Mouse (Mus musculus): Measurements from ENCODE around the gene Jun. TPM values are rescaled to one million over a fixed set of nuclear protein-coding genes. Genes with fewer than 3 reads are reported as not detected.

Jun gene
- 49.3 and 54.0 TPM in 2 replicates for polyA plus RNA-seq (2015; fragmentation: Nextera tagmentation; extraction: Ambion mirVana)

DNA sequence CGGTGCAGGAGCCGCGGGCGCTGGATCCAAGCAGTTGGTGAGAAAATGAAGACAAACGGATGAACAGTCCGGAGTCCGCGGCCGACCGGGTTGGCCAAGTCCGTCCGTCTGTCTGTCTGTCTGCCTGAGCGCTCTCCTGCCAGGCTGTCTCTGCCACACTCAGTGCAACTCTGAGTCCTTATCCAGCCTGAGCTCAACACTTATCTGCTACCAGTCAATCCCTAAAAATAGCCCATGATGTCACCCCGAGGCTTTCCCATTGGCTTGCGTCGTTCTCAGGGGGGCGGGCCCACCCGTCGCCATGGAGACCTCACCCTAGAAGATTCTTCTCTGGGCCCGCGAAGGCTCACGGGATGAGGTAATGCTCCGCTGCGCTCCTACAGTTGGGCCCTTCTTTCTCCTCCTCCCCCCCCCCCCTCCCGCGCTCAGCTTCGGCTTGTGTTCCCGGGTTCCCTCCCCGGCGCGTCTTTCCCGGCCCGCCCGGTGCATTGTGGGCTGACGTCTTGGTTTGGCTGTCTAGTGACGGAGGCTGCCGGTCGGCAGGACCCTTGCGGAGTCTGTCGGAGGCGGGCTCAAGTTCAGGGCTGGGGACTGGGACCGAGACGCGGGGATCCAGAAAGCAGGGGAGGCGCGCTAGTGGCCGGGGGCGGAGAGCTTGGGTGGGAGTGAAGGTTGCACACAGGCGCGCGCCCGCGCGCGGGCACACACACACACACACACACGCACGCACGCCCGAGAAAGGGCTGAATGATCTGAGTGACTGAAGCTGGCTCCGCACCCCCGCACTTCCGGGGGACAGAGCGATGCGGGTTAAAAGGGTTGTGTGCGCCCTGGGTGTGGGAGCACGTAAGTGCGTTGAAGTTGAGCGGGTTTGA is at the start of gene Jun:
Jun (minus strand) TSS at position 198 of the 875 bp plus-strand sequence.
- no peaks in the 10 kb centered on the region for H3K36me3 ChIP-seq (ENCODE audit: control insufficient read depth, insufficient read depth, low read length)
- H3K9ac ChIP-seq (ENCODE audit: low read depth, low read length): peak within 1 kb of the TSS; percentile 87
- H3K4me1 ChIP-seq (ENCODE audit: control insufficient read depth, insufficient read depth, low read length): peaks cover 24% of the 10 kb centered on the region
- H3K4me2 ChIP-seq (ENCODE audit: low read length): peak within 1 kb of the TSS; percentile 86
- peak within 1 kb of the TSS; percentile 95 for H3K27ac ChIP-seq (ENCODE audit: low read length)
- WGBS: under 1% methylated on average over 57 of the region's 68 CpGs
- ATAC-seq: peak; percentile 96
- no peaks in the 10 kb centered on the region for H3K9me3 ChIP-seq (replicated peaks; ENCODE audit: control insufficient read depth, low read length, poor library complexity, severe bottlenecking)
- H3K4me3 ChIP-seq (ENCODE audit: low read depth, low read length): peak within 1 kb of the TSS; percentile 77
- no peaks in the 10 kb centered on the region for H3K27me3 ChIP-seq (ENCODE audit: control insufficient read depth, insufficient read depth, low read depth, low read length)

- H3K36me3 ChIP-seq (ENCODE audit: control insufficient read depth, insufficient read depth, low read length): no peaks in the 10 kb centered on the region
- no peak overlapping the region for H3K27ac ChIP-seq (ENCODE audit: low read length)
- ATAC-seq: no peak
- peaks cover 10% of the 10 kb centered on the region for H3K4me1 ChIP-seq (ENCODE audit: control insufficient read depth, insufficient read depth, low read length)
- no peak overlapping the region for H3K4me2 ChIP-seq (ENCODE audit: low read length)
- no peak overlapping the region for H3K4me3 ChIP-seq (ENCODE audit: low read depth, low read length)
- no peaks in the 10 kb centered on the region for H3K27me3 ChIP-seq (ENCODE audit: control insufficient read depth, insufficient read depth, low read depth, low read length)
- no peaks in the 10 kb centered on the region for H3K9me3 ChIP-seq (replicated peaks; ENCODE audit: control insufficient read depth, low read length, poor library complexity, severe bottlenecking)
- WGBS: 96% methylated on average over 7 of the region's 7 CpGs
- H3K9ac ChIP-seq (ENCODE audit: low read depth, low read length): no peak overlapping the region
Measured at GRCm38 (mm10) chr4:95101684-95102083, 49.7 kb upstream of the Jun start.

- Histone ChIP-seq H3K9ac (ENCODE audit: low read depth, low read length) (no peak overlapping the region), H3K4me2 (ENCODE audit: low read length) (no peak overlapping the region), H3K9me3 (replicated peaks; ENCODE audit: control insufficient read depth, low read length, poor library complexity, severe bottlenecking) (no peaks in the 10 kb centered on the region), H3K27me3 (ENCODE audit: control insufficient read depth, insufficient read depth, low read depth, low read length) (no peaks in the 10 kb centered on the region), H3K4me1 (ENCODE audit: control insufficient read depth, insufficient read depth, low read length) (peaks cover 3% of the 10 kb centered on the region), H3K27ac (ENCODE audit: low read length) (no peak overlapping the region), H3K4me3 (ENCODE audit: low read depth, low read length) (no peak overlapping the region), H3K36me3 (ENCODE audit: control insufficient read depth, insufficient read depth, low read length) (no peaks in the 10 kb centered on the region)
- no peak for ATAC-seq
Measured at GRCm38 (mm10) chr4:95100694-95101093, 48.7 kb upstream of the Jun start.

GRCm38 (mm10) chr4:95099373-95099772 is 47.4 kb upstream of the Jun start:
- no peaks in the 10 kb centered on the region for H3K4me1 ChIP-seq (ENCODE audit: control insufficient read depth, insufficient read depth, low read length)
- no peak overlapping the region for H3K4me3 ChIP-seq (ENCODE audit: low read depth, low read length)
- no peaks in the 10 kb centered on the region for H3K9me3 ChIP-seq (replicated peaks; ENCODE audit: control insufficient read depth, low read length, poor library complexity, severe bottlenecking)
- no peak overlapping the region for H3K27ac ChIP-seq (ENCODE audit: low read length)
- H3K27me3 ChIP-seq (ENCODE audit: control insufficient read depth, insufficient read depth, low read depth, low read length): no peaks in the 10 kb centered on the region
- no peak overlapping the region for H3K9ac ChIP-seq (ENCODE audit: low read depth, low read length)
- 83% methylated on average over 7 of the region's 7 CpGs for WGBS
- no peak overlapping the region for H3K4me2 ChIP-seq (ENCODE audit: low read length)
- no peaks in the 10 kb centered on the region for H3K36me3 ChIP-seq (ENCODE audit: control insufficient read depth, insufficient read depth, low read length)
- ATAC-seq: no peak

GRCm38 (mm10) chr4:95098722-95099097 is 46.7 kb upstream of the Jun start:
- H3K9ac ChIP-seq (ENCODE audit: low read depth, low read length): no peak overlapping the region
- H3K4me1 ChIP-seq (ENCODE audit: control insufficient read depth, insufficient read depth, low read length): no peaks in the 10 kb centered on the region
- no peak overlapping the region for H3K27ac ChIP-seq (ENCODE audit: low read length)
- no peaks in the 10 kb centered on the region for H3K9me3 ChIP-seq (replicated peaks; ENCODE audit: control insufficient read depth, low read length, poor library complexity, severe bottlenecking)
- 61% methylated on average over 5 of the region's 5 CpGs for WGBS
- H3K36me3 ChIP-seq (ENCODE audit: control insufficient read depth, insufficient read depth, low read length): no peaks in the 10 kb centered on the region
- H3K4me3 ChIP-seq (ENCODE audit: low read depth, low read length): no peak overlapping the region
- no peaks in the 10 kb centered on the region for H3K27me3 ChIP-seq (ENCODE audit: control insufficient read depth, insufficient read depth, low read depth, low read length)
- no peak overlapping the region for H3K4me2 ChIP-seq (ENCODE audit: low read length)
- no peak for ATAC-seq

GRCm38 (mm10) chr4:95097942-95098721 is 46.1 kb upstream of the Jun start:
- WGBS: 62% methylated on average over 10 of the region's 10 CpGs
- H3K4me1 ChIP-seq (ENCODE audit: control insufficient read depth, insufficient read depth, low read length): no peaks in the 10 kb centered on the region

GRCm38 (mm10) chr4:95096731-95097130 is 44.7 kb upstream of the Jun start:
- no peak for ATAC-seq
- no peak overlapping the region for H3K4me2 ChIP-seq (ENCODE audit: low read length)
- H3K27me3 ChIP-seq (ENCODE audit: control insufficient read depth, insufficient read depth, low read depth, low read length): no peaks in the 10 kb centered on the region
- H3K9ac ChIP-seq (ENCODE audit: low read depth, low read length): no peak overlapping the region
- H3K4me3 ChIP-seq (ENCODE audit: low read depth, low read length): no peak overlapping the region
- no peaks in the 10 kb centered on the region for H3K9me3 ChIP-seq (replicated peaks; ENCODE audit: control insufficient read depth, low read length, poor library complexity, severe bottlenecking)
- H3K27ac ChIP-seq (ENCODE audit: low read length): no peak overlapping the region
- no peaks in the 10 kb centered on the region for H3K4me1 ChIP-seq (ENCODE audit: control insufficient read depth, insufficient read depth, low read length)
- 80% methylated on average over 2 of the region's 2 CpGs for whole genome bisulfite sequencing
- no peaks in the 10 kb centered on the region for H3K36me3 ChIP-seq (ENCODE audit: control insufficient read depth, insufficient read depth, low read length)

More at GRCm38 (mm10) chr4:95097942-95098721, 46.1 kb upstream of the Jun start:
- Histone ChIP-seq H3K4me2 (ENCODE audit: low read length) (no peak overlapping the region), H3K27ac (ENCODE audit: low read length) (no peak overlapping the region), H3K36me3 (ENCODE audit: control insufficient read depth, insufficient read depth, low read length) (no peaks in the 10 kb centered on the region), H3K4me3 (ENCODE audit: low read depth, low read length) (no peak overlapping the region), H3K27me3 (ENCODE audit: control insufficient read depth, insufficient read depth, low read depth, low read length) (no peaks in the 10 kb centered on the region), H3K9ac (ENCODE audit: low read depth, low read length) (no peak overlapping the region), H3K9me3 (replicated peaks; ENCODE audit: control insufficient read depth, low read length, poor library complexity, severe bottlenecking) (no peaks in the 10 kb centered on the region)
- 0 out of 2 replicates have a peak, but pooled peaks have one; percentile 21 for ATAC-seq

GRCm38 (mm10) chr4:95095911-95096310 is 43.9 kb upstream of the Jun start:
- H3K36me3 ChIP-seq (ENCODE audit: control insufficient read depth, insufficient read depth, low read length): no peaks in the 10 kb centered on the region
- ATAC-seq: no peak
- no peak overlapping the region for H3K4me3 ChIP-seq (ENCODE audit: low read depth, low read length)
- H3K27ac ChIP-seq (ENCODE audit: low read length): no peak overlapping the region
- no peak overlapping the region for H3K9ac ChIP-seq (ENCODE audit: low read depth, low read length)
- 93% methylated on average over 6 of the region's 6 CpGs for WGBS
- no peaks in the 10 kb centered on the region for H3K27me3 ChIP-seq (ENCODE audit: control insufficient read depth, insufficient read depth, low read depth, low read length)
- no peaks in the 10 kb centered on the region for H3K9me3 ChIP-seq (replicated peaks; ENCODE audit: control insufficient read depth, low read length, poor library complexity, severe bottlenecking)
- H3K4me2 ChIP-seq (ENCODE audit: low read length): no peak overlapping the region
- H3K4me1 ChIP-seq (ENCODE audit: control insufficient read depth, insufficient read depth, low read length): no peaks in the 10 kb centered on the region

GRCm38 (mm10) chr4:95095355-95095754 is 43.3 kb upstream of the Jun start:
- no peaks in the 10 kb centered on the region for H3K9me3 ChIP-seq (replicated peaks; ENCODE audit: control insufficient read depth, low read length, poor library complexity, severe bottlenecking)
- no peak overlapping the region for H3K4me2 ChIP-seq (ENCODE audit: low read length)
- WGBS: 90% methylated on average over 6 of the region's 6 CpGs
- no peak overlapping the region for H3K4me3 ChIP-seq (ENCODE audit: low read depth, low read length)
- ATAC-seq: no peak
- H3K27ac ChIP-seq (ENCODE audit: low read length): no peak overlapping the region
- H3K27me3 ChIP-seq (ENCODE audit: control insufficient read depth, insufficient read depth, low read depth, low read length): no peaks in the 10 kb centered on the region
- H3K36me3 ChIP-seq (ENCODE audit: control insufficient read depth, insufficient read depth, low read length): no peaks in the 10 kb centered on the region
- H3K9ac ChIP-seq (ENCODE audit: low read depth, low read length): no peak overlapping the region
- H3K4me1 ChIP-seq (ENCODE audit: control insufficient read depth, insufficient read depth, low read length): no peaks in the 10 kb centered on the region

All from midbrain, embryonic 16.5 days (tissue).